Mouse (Mus musculus) layer of hippocampus, adult 8-10 months (tissue): ENCODE results near the gene Ahnak. TPM values are rescaled to one million over a fixed set of nuclear protein-coding genes. Genes with fewer than 3 reads are reported as not detected.
"Not testable (repeated sequence)": the region's sequence is repeated elsewhere in the genome, so short reads cannot be mapped to it uniquely, and the experiment has no call there.

Source experiments
- DNase-seq, 2 experiments: peaks; one replicate each; pipeline ENCODE4 v3.0.0; 2022; ENCODE audit warnings: low spot score in 2 of 2
- total RNA-seq, 4 experiments: library from RNA; stranded (reverse); gene quantifications; 2 replicates each; pipeline ENCODE4 v1.2.4; 2022

Ahnak gene
- total RNA-seq, 4 experiments from 2014 or later, result 27.0 to 32.2 (median 29.0) TPM

DNA sequence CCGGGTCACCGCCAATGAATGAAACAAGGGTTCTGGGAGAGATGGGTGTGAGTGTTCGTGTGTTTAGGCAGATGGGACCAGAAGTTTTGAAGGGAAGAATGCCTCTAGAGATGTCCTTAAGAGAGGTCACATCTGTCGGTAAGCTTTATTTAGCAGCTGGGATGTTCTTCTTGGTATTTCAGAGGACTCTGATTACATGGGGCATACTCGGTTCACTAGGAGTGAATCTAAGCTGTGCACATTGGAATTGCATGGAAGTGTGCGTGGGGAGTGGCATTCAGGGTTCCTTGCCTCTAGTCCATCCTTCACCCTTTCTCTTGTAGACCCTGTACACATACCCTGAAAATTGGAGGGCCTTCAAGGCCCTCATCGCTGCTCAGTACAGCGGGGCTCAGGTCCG lies 21.2 kb upstream of the Ahnak start:
- no peak for DNase-seq

DNA sequence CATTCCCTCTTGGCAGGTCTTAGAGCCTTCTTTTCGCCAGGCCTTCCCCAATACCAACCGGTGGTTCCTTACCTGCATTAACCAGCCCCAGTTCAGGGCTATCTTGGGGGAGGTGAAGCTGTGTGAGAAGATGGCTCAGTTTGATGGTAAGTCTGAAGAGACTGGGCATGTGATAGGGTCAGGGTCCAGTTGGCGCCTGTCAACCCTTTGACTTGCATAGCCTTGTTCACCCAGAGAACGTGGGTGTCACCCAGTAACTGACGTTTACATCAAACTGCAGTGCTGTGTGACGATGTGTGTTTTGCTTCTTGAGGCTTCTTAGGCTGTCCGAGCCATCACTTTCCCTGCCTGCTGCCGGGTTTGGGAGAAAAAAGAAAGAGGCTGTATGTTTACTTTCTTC lies 16.6 kb upstream of the Ahnak start:
- DNase-seq, result not testable (repeated sequence)

DNA sequence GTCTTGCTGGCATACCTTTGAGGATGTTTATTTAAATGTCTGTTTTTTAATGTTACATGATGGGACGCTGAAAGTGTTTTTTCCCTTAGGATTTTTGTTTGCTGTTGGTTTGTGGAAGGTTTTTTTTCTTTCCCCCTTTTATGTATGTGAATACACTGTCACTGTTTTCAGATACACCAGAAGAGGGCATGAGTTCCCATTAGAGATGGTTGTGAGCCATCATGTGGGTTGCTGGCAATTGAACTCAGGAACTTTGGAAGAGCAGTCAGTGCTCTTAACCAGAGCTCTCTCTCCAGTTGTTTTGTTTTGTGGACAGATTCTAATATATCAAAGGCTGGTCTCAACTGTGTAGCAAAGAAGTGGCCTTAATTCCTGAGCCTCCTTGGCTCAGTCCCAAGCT lies 14.4 kb upstream of the Ahnak start:
- no peak for DNase-seq

DNA sequence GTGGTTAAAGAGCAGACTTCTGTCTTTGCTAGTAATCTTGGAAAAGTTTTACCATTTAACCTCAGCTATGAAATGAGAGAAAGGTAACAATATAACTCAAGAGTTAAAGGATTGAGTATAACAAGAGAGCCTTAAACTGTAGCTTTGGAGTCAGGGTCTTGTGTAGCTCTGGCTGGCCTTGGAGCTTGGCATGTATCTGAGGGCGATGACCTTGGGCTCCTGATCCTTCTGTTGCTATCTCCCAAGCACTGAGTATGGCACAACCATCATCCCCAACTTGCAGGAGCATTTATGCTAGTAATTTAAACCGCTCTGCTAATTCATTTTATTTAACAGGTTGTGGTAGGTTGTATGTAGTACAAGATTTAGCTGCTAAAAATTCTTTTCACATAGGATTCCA lies 13.6 kb upstream of the Ahnak start:
- DNase-seq, result no peak

DNA sequence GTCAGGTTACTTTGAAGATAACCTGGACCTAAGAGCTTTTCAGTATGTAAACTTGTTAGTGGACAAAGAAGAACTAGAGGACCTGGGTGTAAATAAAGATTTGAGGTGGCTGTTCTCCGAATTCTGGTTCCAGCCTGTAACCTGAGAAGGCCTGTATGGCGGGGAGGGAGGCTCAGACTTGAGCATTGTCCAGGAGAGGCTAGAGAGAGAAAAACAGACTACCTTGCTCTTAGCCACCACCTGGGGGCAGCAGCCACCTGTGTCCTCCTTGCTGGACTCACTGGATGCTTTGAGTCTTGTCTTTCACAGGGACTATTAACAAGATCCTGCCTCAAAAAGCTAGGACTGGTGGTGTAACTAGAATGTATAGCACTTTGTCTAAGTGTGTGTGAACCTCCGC lies 12.5 kb upstream of the Ahnak start:
- no peak for DNase-seq

DNA sequence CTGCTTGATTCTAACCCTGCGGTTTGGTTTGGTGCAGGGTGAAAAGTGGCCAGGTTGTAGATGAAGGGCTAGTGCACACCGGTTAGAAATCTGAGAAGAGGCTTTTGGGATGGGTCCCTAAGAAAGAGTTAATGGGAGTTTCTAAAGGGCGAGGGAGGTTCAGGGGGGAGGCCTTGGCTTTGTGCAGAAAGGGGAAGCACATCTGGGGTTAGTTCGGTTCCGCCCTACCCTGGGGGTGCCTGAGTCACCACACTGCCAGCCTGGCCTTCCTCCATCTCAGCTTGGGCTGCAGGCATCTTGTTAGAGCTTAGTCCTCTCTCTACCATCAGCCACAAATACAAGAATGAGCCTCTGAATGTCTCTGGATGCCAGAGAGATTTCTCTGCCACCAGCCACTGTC lies 8.3 kb upstream of the Ahnak start:
- no peak for DNase-seq

DNA sequence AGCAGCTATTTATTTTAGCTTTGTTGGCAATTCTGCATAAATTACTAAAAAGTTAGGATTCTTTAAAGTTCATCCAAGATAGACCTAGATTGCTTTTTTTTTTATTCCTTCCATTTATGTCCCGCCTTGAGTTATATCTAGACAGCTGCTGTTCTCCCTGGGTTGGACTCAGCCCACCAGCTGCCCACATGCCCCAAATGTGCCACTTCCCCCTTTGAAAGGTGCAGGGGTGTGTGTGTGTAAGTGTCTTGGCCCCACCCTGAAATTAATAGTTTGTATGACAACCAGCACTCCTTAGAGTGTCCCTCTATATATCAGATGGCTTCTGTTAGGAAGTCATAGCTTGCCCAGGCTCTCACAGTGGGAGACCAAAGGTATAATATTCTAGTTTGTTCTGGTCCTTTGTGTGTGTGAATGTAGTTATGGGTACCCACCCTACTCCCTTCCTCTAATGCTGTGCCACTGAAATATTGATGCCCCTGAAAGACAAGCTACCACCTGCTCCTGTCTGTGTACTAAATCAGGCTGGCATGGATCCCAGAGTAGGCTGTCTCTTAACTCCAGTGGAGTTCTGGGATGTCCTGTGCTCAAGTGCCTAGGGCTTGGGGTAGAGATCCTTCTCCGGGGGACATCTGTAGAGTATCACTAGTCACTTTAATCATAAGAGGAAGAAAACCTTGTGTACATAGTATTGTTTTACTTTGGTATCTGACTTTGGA lies 7.5 kb upstream of the Ahnak start:
- DNase-seq, result no peak

DNA sequence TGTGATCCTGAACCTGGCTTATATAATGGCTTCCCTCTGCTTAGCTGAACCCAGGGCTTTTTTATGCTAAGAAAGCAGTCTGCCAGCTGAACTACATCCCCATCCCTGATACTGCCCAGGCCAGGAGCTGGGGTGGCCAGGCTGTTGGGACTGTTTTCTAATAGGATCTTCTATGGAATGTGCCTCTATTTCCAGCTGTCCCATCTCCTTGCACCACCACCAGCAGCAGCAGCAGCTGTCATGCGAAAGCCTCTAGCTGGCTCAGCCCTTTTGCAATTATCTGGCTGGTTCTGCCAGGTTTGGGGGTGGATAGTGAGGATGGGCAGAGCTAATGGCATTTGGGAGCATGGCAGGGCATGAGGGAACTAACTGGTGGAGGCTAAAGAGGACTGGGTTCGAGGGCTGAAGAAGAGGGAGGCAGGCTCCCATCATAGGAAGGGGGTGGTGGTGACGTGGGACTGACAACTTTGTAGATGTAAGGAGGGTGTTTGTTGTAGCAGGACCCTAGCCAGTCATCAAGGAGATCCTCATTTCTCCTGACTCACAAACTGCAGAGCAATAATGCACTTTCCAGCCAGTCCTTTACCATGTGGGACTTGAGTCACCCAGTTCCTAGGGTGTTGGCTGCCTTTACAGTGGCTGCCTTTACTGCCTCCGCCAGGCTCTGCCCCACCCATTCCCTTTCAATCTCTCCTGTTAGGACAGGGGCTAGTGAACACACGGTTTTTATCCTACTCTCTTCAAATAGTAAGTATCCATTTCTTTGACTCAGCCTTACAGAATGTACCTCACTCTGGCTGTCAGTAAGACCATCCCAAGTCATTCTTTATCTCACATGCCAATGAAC lies 6.6 kb upstream of the Ahnak start:
- DNase-seq, result no peak

DNA sequence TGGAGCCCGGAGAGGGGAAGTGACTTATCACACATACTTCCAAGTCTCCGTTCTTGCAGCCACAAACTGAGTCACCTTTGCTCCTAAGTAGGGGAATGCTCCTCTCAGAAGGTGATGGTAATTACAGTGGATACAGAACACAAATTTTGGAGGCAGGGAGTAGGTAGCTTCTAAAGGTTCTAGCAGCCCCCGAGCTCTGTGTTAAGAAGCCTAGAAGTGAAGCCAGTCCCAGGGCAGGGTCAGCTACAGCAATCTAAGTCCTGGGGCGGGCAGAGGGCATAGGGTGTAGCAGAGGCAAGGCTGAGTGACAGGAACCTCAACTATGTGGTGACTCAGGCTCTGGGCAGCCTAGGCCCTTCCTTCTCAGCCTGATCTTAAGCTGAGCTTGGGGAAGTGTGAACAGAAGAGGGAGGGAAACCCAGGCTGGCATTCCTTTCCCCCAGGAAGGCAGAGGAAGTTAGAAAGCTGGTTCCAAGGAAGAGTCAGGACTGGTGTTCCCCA lies 5.9 kb upstream of the Ahnak start:
- no peak for DNase-seq

DNA sequence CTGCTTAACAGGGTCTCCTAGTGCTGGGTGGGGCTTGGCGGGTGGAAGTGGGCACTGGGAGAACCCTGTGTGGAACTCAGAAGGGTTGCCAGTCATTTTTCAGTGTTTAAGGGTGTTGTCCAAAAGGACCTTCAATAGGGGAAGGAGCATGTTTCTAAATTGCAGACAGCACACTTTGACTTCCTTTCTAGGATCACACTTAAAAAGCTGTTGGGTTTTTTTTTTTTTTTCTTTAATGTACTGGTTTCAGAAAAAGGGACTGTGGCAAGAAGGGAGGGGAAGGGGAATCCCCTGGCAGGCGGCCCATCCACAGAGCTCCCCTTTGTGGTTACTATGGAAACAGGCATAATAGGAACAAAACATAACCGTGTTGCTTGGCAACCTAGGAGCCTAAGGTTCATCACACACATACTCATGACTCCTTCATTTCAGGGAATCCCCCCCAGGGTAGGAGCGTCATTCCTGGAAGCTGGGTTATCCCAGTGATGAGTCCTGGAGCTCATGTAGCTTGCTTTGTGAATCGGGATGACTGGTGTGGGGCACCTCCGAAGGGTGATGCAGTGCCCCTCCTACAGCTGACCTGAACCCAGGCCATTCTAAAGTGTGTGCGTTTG lies 4.7 kb upstream of the Ahnak start:
- no peak for DNase-seq

DNA sequence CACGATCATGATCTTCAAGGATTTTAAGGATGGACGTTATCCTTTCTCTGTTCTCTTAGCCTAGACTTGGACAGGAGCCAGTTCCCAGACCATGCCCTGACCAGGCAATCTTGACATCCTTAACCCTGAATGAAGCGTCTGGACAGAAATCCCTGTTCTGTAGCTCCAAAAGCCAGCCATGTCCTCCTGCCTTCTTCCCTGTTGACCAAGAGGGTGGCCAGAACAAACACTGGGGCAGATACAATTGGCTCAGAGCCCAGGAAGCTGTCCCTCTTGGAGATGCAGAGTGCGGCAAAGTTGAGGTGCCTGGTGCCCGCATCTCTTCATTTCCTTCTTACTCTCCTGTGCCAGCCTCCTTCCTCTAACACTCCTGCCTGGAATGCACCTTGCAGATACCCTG lies 3.2 kb upstream of the Ahnak start:
- no peak for DNase-seq

DNA sequence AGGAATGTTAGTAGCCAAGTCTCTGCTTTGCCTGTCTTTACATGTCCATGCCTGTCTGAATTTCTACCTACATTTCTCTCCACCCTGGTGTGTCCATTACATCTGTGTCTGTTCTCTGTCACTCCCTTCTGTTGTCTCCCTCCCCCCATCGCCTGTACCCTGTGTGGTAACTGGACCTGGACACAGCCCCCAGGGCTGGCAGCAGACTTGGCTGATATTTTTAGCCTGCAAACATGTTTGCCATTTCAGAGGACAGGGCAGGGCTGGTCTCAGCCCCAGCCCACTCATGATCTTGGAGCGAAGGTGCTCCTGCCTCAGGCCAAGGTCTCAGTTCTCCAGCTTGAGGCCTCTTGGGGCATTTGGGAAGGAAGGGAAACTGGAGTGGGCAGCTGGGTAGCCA lies 1.3 kb upstream of the Ahnak start:
- no peak for DNase-seq

DNA sequence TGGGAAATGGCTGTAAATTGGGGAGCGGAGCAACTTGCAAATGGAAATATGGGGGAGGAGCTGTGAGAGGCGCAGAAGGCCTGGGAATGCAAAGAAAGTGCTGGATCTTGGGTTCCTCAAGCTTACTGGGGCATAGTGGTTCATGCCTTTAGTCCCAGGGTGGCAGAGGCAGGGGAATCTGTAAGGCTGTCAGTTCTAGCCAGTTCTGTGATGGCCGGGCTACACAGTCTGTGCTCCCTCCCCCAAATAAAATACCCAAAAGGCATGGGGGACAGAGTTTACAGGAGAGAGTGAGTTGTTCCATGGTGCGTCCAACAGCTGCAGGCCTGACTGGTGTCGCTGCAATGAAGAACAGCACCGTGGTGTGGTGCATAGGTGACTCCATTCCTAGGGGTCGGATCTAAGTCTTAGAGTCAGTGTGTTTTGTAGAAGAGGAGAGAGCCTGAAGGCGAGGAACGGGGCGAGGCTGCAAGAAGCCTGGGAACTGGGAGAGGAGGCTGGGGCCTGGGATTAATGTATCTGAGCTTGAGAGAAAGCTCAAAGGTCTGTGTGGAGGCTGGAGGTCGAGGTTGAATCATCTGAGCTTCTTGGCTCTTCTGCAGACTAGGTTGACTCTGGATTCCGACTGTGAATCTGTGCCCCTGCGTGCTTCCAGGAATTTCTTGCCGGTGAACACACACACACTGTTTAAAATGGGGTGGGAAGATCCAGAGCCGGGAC lies 578 bp upstream of the Ahnak start:
- no peak for DNase-seq

DNA sequence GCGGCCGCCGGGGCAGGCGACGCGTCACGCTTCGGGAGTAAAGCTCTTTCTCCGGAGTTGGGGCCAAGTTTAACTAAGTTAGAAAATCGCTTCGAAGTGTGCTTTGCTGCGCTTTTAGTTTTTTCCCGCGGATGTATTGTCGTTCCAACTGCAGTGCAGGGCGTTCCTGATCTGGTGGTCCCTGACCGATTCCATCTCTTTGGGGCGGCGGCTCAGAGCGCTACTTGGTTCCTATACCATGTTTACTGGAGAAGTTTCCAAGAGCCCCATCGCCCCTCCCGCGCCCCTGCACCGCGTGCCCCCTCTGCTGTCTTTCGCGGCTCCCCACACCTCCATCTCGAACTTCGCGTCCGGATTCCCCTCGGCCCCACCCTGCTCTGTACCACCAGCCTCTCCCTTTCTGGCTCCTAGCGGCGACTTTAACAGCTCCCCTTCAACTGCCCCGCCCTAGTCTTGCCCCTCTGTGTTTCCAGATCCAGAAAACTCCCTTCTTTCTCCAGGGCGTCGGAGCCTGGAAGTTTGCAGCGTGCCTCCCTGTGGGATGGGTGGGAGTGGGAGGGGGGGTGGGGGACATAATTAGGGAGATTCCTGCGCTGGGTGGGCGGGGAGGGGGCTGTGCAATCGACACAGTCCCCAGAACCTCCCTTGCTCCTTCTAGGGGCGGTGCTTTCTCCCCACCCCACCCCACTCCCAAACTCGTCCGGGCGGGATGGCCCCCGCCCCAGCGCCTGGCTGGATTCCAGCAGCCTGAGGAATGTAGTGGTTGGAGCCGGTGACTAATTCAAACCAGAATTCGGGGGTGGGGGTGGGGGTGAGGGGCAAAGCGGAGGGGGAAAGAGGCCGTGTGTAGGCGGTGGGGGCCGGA lies 715 bp downstream of the Ahnak start:
- no peak for DNase-seq

DNA sequence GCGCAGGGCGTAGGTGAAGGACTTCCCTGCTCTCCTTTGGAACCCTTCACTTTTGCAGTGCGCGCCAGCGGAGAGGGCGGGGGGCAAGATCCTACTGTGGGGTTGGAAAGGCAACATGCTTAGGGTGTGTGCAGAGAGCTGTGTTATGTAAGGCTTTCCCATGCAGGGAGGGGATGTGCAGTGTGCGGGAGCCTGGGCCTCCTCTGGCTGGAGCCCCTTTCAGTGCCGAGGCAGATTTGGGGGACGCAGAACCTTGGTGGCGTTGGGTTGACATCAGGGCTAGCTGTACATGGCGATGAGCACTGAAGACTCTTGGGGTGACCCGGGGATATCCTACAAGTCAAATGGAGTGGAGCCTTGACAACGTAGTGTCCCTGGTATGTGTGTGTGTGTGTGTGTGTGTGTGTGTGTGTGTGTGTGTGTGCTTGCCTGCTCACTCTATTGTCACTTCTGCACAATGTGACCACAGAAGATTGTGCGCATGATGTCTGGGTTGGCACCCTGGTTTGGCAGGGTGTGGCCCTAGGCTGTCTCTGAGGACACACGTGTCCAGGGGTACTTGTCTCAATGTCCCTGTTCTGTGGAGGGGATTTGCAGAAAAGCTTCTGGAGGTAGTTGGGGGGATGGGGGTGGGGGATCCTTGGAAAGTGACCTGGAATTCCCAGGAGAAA lies 1.5 kb downstream of the Ahnak start:
- DNase-seq, result no peak

DNA sequence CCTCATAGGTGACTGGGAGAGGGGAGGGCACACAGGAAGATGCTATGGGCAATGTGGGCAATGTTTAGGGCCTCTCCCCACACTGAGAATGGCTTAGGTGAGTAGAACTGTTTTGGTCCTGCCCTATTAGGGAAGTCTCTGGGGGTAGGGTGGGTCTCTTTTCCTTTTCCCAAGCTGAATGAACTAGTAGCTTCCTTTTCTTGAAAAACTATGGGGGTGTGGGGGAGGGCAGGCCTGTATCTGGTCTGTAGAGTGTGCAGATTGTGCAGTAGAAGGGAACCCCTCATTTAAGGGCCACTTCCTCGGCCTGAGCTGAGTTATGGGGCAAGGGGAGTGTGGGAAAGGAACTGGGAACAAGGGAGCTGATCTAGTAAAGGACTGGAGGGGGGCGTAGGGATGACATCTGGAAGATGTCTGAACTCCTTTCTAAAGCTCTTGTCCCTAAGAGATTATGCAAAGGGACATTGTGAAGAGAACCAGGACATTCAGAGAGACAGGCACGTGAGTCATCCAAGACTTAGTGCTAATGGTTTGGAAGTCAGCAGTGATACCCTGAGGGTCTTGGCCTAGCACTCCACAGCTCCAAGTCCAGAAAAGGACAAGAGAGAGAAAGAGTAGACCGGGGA lies 2.3 kb downstream of the Ahnak start:
- DNase-seq, result no peak

DNA sequence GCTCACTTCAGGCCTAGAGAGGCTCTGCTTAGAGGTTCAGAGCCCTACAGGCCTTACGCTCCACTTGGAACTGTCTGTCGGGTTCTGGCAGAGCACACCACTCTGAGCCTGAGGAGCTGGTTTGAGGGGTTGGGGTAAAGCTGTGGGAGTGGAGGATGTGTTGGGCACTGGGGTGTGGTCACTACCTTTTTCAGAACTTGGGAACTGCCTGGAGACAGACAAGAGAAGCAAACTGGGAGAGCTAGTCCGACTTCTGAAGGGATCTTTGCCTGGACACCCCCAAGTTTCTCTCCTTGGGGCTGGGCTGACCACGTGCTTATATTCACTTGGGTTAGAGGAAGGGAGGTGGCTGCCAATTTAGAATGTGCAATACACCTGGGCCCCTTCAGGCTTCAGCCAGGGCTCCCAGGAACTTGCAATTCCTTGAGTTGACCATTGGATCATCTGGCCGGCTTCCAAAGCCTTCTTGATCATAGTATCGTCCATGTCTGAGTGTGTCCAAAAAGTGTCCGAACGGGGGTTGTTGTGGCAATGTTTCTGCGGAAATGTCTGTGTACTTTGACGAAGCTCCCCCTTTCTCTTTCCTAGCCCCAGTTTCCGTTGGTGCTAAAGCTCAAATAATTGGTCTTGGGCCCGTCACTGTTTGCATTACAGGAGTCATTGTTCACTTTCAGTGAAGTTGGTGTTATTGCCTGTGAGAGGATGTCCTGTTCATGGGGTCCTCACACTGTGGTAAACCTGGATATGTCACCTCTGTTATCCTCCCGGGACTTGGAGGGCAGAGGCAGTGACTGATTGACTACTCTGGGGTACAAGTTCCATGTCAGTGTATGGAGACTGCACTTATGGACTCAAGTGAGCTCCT lies 3.0 kb downstream of the Ahnak start:
- DNase-seq, result no peak

DNA sequence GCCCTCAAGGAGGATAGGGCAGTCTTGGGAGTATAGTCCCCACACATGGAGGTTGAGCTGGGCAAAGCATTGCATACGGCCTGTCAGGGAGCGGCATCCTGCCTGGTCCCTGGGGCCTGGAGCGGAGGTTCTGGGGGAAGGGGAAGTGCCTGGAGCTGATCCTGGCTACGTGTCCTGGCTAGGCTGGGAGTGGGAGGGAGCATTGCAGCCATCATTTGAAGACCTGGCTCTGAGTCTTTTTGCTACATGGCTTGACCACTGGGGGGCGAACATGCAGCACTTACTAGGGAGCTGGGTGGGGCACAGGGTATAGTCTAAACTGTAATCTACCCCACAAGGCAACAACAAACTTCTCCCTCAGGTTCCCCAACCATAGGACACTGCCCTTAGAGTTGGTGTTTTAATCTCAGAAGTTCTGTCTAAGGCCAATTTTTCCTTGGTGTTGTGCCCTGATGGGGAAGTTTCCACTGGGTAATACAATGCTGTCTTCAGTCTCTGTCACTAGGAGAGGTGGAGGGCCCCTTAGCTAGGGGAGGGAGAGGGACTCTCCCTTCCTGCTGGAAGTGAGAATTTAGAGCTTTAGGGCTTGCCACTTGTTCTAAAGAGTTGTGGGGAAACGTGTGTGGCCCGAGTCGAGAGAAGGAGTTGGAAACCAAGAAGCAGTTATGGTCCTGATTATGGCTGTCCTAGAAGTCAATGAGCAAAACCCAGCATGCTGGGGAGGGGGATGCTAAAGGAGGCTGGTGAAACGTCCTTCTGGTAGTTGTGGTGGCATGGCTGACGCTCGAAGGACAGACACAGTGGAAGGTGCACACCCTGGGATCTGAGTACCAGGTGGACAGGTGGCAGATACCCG lies 3.9 kb downstream of the Ahnak start:
- peak; percentile 50 to 73 for DNase-seq
